Mouse (Mus musculus) intestine, embryonic 16.5 days (tissue): ENCODE results near the gene Ccnk. TPM values are rescaled to one million over a fixed set of nuclear protein-coding genes. Genes with fewer than 3 reads are reported as not detected.

Source experiments
- ATAC-seq: fragments of 200-750 bp; cut with Nextera tagmentation; 2 replicates; pipeline ENCODE4 v1.8.0; 2017; ENCODE audit warnings: moderate TSS enrichment, moderate library complexity
- H3K27ac ChIP-seq: fragments of 300-500 bp; sonication (generic); 2 replicates; pipeline ENCODE4 v1.5.1; 2014; ENCODE audit warnings: mild to moderate bottlenecking, low read length
- H3K27me3 ChIP-seq: fragments of 300-500 bp; sonication (generic); replicated peaks from 2 replicates; pipeline ENCODE4 v1.6.1; 2014; ENCODE audit warnings: low read length, control low read depth, mixed read lengths; ENCODE audit not compliant: control insufficient read depth, insufficient read depth
- H3K36me3 ChIP-seq: fragments of 300-500 bp; sonication (generic); 2 replicates; pipeline ENCODE4 v1.6.1; 2014; ENCODE audit warnings: low read length, control low read depth; ENCODE audit not compliant: control insufficient read depth, insufficient read depth
- H3K4me1 ChIP-seq: fragments of 300-500 bp; sonication (generic); 2 replicates; pipeline ENCODE4 v1.6.1; 2014; ENCODE audit warnings: low read length, control low read depth, mixed read lengths; ENCODE audit not compliant: control insufficient read depth, insufficient read depth
- H3K4me2 ChIP-seq: fragments of 300-500 bp; sonication (generic); 2 replicates; pipeline ENCODE4 v1.6.1; 2014; ENCODE audit warnings: low read depth, low read length, control low read depth
- H3K4me3 ChIP-seq: fragments of 300-500 bp; sonication (generic); 2 replicates; pipeline ENCODE4 v1.5.1; 2014; ENCODE audit warnings: mild to moderate bottlenecking, low read length
- H3K9ac ChIP-seq: fragments of 300-500 bp; sonication (generic); 2 replicates; pipeline ENCODE4 v1.6.1; 2014; ENCODE audit warnings: low read depth, low read length
- H3K9me3 ChIP-seq: fragments of 300-500 bp; sonication (generic); 2 replicates; pipeline ENCODE4 v1.6.1; 2016; ENCODE audit warnings: low read length, control low read depth; ENCODE audit not compliant: control insufficient read depth
- WGBS: fragments of 180-500 bp; shearing (Covaris S2); extraction: QIAGEN DNeasy Blood & Tissue Kit; methylation state at CpG from one replicate; pipeline ENCODE4 v1.1.7; 2014; 5-methylcytosine and 5-hydroxymethylcytosine counted together
- polyA plus RNA-seq: library from polyadenylated mRNA; unstranded; fragments of >200 nt; fragmentation: Nextera tagmentation; extraction: Ambion mirVana; gene quantifications from 2 replicates; pipeline ENCODE4 v1.2.1, GENCODE M21; 2015

Ccnk gene
- polyA plus RNA-seq, 1 experiment from 2014 or later: 1.9 TPM

- H3K27ac ChIP-seq: peak overlapping the region; percentile 65
- 72% methylated on average over 10 of the region's 10 CpGs for WGBS
- no peak for ATAC-seq
- no peaks in the 10 kb centered on the region for H3K9me3 ChIP-seq
- 0 out of 2 replicates have a peak overlapping the region, but pooled peaks have one; percentile 24 for H3K9ac ChIP-seq
- peaks cover 80% of the 10 kb centered on the region for H3K4me1 ChIP-seq
- no peak overlapping the region for H3K4me3 ChIP-seq
- no peaks in the 10 kb centered on the region for H3K27me3 ChIP-seq
- peak overlapping the region; percentile 19; the same call in 1 of the 2 replicates for H3K4me2 ChIP-seq
- H3K36me3 ChIP-seq: no peaks in the 10 kb centered on the region
These were observed 67.6 kb downstream of the Ccnk start for GRCm38 (mm10) chr12:108246759-108247500.

- WGBS: 91% methylated on average over 8 of the region's 8 CpGs
- peaks cover 87% of the 10 kb centered on the region for H3K4me1 ChIP-seq
These were observed 69.6 kb downstream of the Ccnk start for GRCm38 (mm10) chr12:108249019-108249418.

DNA sequence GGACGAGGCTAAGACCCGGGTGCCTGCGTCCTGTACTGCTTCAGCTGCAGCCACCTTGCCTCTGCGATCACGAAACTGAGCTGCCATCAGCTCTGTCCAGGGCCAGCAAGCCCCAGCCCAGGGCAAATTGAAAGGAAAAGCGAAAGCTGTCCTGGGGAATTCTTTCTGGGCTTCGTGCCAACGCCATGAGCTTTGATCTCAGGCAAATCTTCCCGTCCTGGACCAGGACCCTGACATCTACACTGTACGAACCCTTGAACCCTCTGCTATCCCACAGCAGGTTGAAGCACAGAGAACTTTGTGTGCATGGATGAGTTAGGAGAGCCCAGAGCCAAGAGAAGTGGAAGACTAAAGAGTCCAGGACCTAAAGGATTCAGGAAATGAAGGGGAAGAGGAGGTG is 70.1 kb downstream of the Ccnk start:
- WGBS: 44% methylated on average over 10 of the region's 10 CpGs
- H3K4me3 ChIP-seq: no peak overlapping the region
- peaks cover 82% of the 10 kb centered on the region for H3K4me1 ChIP-seq
- H3K9ac ChIP-seq: peak overlapping the region; percentile 33; the same call in 1 of the 2 replicates
- H3K27me3 ChIP-seq: no peaks in the 10 kb centered on the region
- H3K9me3 ChIP-seq: no peaks in the 10 kb centered on the region
- H3K36me3 ChIP-seq: no peaks in the 10 kb centered on the region
- H3K27ac ChIP-seq: peak overlapping the region; percentile 66; the same call in 1 of the 2 replicates
- peak; percentile 41 for ATAC-seq
- H3K4me2 ChIP-seq: peak overlapping the region; percentile 27; the same call in 1 of the 2 replicates

More at GRCm38 (mm10) chr12:108249019-108249418, 69.6 kb downstream of the Ccnk start:
- no peak for ATAC-seq
- Histone ChIP-seq H3K9ac (no peak overlapping the region; the same call in 1 of the 2 replicates), H3K27me3 (no peaks in the 10 kb centered on the region), H3K9me3 (no peaks in the 10 kb centered on the region), H3K36me3 (no peaks in the 10 kb centered on the region), H3K4me2 (no peak overlapping the region), H3K4me3 (no peak overlapping the region), H3K27ac (no peak overlapping the region)

DNA sequence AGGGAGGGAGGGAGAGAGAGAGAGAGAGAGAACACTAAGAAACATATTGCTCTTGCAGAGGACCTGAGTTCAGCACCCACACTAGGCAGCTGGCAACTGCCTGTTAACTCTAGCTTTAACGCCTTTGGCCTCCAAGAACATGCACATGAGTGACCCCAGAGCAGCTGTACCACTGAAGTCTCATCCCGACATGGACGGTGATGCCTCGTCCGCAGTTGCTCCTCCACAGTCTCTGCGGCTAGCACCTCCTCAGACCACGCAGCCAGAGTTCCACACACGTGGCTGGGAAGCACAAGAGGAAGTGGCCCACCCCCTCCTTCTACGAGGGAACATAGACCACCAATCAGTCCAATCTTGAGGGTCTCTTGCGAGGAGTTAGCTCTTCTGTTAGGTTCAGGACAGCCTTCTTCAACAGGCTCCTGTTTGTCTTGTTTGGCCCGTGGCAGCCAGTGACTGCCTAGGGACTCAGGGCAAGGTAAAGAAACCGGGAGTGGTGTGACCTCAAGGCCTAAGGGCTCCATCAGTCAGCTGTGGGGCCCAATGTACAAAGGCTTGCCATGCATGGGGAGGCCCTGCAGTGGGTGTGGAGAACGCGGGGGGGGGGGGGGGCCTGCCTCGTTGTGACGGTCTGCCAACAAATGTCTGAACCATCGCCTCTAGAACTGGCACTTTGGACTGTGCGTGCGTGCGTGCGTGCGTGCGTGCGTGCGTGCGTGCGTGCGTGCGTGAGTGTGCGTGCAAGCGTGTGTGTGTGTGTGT is 71.8 kb downstream of the Ccnk start:
- no peaks in the 10 kb centered on the region for H3K36me3 ChIP-seq
- H3K9ac ChIP-seq: peak overlapping the region; percentile 48
- peak overlapping the region; percentile 98 for H3K27ac ChIP-seq
- H3K9me3 ChIP-seq: no peaks in the 10 kb centered on the region
- peak overlapping the region; percentile 46 for H3K4me2 ChIP-seq
- 81% methylated on average over 29 of the region's 31 CpGs for whole genome bisulfite sequencing
- peak overlapping the region; percentile 12; the same call in 1 of the 2 replicates for H3K4me3 ChIP-seq
- ATAC-seq: peak; percentile 70
- H3K4me1 ChIP-seq: peaks cover 78% of the 10 kb centered on the region
- no peaks in the 10 kb centered on the region for H3K27me3 ChIP-seq

DNA sequence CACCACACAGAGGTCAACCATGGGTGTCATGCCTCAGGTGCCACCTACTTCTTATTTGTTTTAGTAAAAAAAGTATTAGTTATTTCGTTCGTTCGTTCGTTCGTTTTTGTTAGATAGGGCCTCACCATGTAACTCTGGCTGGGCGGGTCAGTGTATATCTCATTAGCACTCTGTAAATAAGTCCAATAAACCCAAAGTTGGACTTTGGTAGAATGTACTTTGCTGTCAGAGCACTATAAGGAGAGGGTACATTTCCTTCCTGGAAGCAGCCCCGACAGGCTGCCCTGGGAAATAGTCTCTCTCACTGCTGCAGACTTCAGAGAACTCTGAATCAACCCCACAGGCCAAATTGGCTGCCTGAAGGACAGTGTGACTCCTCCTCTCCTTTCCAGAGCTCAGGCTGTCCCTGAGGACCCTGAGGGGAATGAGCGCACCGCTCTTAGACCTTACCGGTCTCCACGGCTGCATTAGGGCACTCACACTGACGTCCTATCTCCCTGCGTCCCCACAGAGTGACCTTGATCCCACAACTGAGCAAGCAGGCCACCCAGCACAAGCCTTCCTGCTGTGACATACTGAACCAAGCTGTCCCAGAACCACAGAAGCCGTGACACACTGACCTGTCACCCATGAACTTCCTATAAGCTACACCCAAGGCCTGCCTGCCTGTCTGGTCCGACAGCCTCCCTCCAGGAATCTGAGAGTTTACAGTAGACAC is 72.6 kb downstream of the Ccnk start:
- H3K27ac ChIP-seq: peak overlapping the region; percentile 98
- H3K4me2 ChIP-seq: peak overlapping the region; percentile 42
- no peak overlapping the region for H3K4me3 ChIP-seq
- H3K36me3 ChIP-seq: no peaks in the 10 kb centered on the region
- peaks cover 74% of the 10 kb centered on the region for H3K4me1 ChIP-seq
- peak; percentile 86 for ATAC-seq
- no peaks in the 10 kb centered on the region for H3K9me3 ChIP-seq
- H3K9ac ChIP-seq: peak overlapping the region; percentile 60
- 60% methylated on average over 15 of the region's 15 CpGs for WGBS
- no peaks in the 10 kb centered on the region for H3K27me3 ChIP-seq

Other genes starting within 250 kb of the Ccnk start
- 3.4 and 5.5 TPM in 2 replicates for gene Bcl11b, start 176.0 kb upstream of the Ccnk start, polyA plus RNA-seq
- 89.8 and 90.8 TPM in 2 replicates for gene Setd3, start 265 bp upstream of the Ccnk start, polyA plus RNA-seq
- gene Ccdc85c, start 95.8 kb downstream of the Ccnk start, polyA plus RNA-seq: 4.8 and 7.1 TPM in 2 replicates
- gene Hhipl1, start 126.7 kb downstream of the Ccnk start, polyA plus RNA-seq: 0.43 and 0.53 TPM in 2 replicates
- 3.8 and 4.6 TPM in 2 replicates for gene Cyp46a1, start 154.8 kb downstream of the Ccnk start, polyA plus RNA-seq
- 63.7 and 67.4 TPM in 2 replicates for gene Eml1, start 191.4 kb downstream of the Ccnk start, polyA plus RNA-seq